Mouse (Mus musculus) bone marrow, adult 2 months (tissue): Measurements from ENCODE around the gene Dnah14.

Experiments
- CTCF ChIP-seq: fragments of 200-500 bp; IDR thresholded peaks from 2 replicates; pipeline ENCODE4 v1.5.1; 2011; ENCODE audit warnings: low read length, control low read depth; ENCODE audit not compliant: control insufficient read depth, insufficient read depth
- POLR2A ChIP-seq: fragments of 200-500 bp; IDR thresholded peaks from 2 replicates; pipeline ENCODE4 v1.6.1; 2011; ENCODE audit warnings: low read depth, mild to moderate bottlenecking, control low read depth, low read length, borderline replicate concordance; ENCODE audit not compliant: control insufficient read depth

DNA sequence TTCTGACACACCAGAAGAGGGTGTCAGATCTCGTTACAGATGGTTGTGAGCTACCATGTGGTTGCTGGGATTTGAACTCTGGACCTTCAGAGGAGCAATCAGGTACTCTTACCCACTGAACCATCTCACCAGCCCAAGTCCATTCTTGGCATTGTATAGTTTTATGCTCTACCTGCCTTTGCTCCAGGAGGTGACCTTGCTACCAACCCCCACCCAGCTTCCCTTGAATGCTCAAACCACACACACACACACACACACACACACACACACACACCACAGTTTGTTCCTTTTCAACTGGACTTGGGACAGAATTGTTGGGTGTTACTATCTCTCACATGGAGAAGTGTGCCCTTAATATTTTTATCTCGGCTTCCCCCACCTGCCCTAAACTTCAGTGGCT, 280.0 kb downstream of the Dnah14 start:
- TF ChIP-seq CTCF (no peak), POLR2A (no peak)
